Mouse (Mus musculus) cerebellum, adult 11 months (tissue): ENCODE measurements around the gene Psd4.

Source experiments
- DNase-seq: peaks from one replicate; pipeline ENCODE4 v3.0.0; 2022

Gene Psd4

DNA sequence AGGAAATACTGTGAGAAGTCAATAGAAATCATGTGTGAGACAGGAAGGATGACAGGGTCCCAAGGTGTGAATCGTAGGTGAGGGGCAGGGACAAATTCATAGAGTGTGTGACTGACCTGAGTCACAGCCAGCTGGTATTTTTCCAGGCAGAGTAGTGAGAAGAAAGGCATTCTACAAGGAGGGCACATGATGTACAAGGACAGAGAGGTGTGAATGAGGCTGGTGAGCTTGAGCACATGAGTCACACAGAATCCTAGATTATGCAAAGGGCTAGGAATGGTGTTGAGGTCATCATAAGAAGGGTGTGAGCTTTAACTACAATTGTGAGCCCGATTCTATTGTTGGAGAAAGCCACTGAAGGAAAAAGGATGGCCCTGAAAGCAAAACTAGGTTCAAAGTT lies 72.7 kb downstream of the Psd4 start:
- DNase-seq, result no peak

DNA sequence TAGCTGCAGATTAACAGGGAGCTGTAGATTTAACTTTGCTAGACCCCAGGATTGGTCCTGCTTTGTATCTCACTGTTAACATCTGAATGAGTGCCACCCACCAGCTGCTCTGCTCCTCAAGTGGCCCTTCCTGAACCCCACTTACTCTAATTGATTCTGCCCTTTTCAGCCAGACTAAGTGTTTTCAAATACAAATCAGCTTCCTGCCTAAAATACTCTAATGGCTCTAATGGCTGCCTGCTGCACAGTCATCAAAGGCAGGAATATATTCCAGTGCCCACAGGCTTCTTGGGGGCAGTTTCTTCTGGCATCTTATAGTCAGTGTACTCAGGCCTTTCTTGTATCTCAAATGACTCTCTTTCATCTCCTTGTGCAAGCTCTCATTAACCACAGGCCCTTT lies 74.5 kb downstream of the Psd4 start:
- DNase-seq, result no peak

GRCm38 (mm10) chr2:24442303-24442925 lies 75.0 kb downstream of the Psd4 start:
- no peak for DNase-seq

GRCm38 (mm10) chr2:24443256-24443790 lies 75.9 kb downstream of the Psd4 start:
- no peak for DNase-seq

DNA sequence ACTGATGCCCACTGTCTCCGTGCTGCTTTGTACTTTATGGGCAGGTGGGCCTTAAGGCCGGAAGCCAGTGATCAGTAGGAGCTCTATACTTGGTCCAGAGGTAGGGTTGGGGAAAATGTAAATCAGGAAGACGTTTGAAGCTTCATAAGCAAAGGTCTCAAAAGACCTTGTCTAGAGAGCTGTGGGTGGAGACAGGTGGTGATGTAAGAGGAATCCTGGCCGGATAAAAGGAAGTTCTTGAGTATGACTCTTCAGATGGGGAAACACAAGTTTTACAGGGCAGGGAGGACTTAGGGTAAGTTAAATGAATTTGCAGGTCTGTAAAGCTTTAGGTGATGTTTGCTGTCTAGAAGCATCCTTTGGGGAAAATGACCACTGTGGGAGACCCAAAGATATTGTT lies 81.7 kb downstream of the Psd4 start:
- no peak for DNase-seq

GRCm38 (mm10) chr2:24453206-24453605 lies 85.8 kb downstream of the Psd4 start:
- no peak for DNase-seq

DNA sequence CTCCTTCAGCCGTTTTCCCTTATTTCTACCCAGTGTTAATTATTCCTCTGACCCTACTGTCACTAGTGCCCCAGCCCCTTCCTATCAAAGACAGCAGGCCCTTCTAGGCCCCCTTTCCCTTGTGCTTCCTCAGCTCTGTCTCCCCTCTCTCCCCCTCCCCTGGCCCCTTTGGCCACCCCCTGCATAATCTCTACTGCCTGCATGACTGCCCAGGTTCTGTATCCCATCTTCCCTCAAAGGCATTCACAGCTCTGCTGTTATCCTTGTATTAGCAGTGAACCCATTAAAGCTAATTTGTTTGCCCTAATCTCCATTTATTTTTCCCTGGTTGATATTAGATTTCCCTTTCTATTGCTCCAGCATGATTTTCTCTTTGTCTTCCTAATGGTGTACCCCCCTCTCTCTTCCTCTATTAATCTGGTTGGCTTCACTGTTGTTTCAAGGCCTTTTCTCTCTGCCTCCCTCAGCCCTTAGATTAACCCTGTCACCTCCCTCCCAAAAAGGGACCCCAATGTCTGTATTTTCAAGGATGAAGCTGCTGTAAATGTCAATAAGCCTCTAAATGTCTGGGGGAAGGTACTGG lies 87.1 kb downstream of the Psd4 start:
- no peak for DNase-seq

DNA sequence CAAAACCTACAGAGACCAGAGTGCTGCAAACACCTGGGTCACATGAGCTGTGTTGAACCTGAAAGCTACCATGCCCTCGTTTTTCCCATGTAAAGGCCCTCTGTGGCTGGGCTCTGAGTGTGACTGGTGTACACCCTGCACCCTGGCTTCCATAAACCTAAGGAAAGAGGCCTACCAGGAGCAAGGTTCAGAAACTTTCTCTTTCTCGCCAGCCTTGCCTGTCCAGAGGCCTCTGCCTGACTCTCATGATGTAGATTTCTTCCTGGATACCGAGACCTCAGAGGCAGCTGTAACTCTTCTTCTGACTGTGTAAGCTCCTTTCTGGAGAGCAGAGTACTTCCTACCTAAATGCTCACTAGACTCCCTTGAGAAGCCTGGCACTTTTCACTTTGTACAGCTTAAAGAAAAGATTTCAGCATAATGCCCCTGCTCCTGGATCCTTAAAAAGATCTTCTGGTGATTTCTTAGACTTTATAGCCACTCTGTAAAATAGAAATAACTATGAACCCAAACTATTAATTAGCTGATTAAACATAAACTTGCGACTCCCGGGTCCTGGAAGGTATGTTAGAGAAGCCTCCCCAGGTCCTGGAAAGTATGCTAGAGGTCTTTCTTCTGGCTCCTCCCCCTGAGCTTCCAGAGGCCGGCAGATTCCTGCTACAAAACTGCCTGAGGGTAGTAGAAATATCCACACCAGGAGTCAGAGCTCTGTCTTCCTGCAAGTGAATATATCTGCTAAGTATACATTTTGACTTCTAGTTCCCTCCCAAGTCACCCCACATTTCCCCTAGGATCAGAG lies 87.9 kb downstream of the Psd4 start:
- DNase-seq, result no peak

- no peak for DNase-seq
These were observed 89.5 kb downstream of the Psd4 start for GRCm38 (mm10) chr2:24456841-24457240.

GRCm38 (mm10) chr2:24460112-24460807 lies 92.9 kb downstream of the Psd4 start:
- DNase-seq, result no peak

GRCm38 (mm10) chr2:24460808-24461127 lies 93.4 kb downstream of the Psd4 start:
- DNase-seq, result no peak
